Mouse (Mus musculus) lung, adult 2 months (tissue): ENCODE data around the gene Selenon.

Source experiments
- CTCF ChIP-seq: fragments of 200-500 bp; IDR thresholded peaks from 2 replicates; pipeline ENCODE4 v1.5.1; 2011; ENCODE audit warnings: mild to moderate bottlenecking, low read length, control low read depth; ENCODE audit not compliant: insufficient read depth
- POLR2A ChIP-seq: fragments of 200-500 bp; IDR thresholded peaks from 2 replicates; pipeline ENCODE4 v1.6.1; 2011; ENCODE audit warnings: low read depth, mild to moderate bottlenecking, control low read depth, low read length, borderline replicate concordance; ENCODE audit errors: extremely low read depth

DNA sequence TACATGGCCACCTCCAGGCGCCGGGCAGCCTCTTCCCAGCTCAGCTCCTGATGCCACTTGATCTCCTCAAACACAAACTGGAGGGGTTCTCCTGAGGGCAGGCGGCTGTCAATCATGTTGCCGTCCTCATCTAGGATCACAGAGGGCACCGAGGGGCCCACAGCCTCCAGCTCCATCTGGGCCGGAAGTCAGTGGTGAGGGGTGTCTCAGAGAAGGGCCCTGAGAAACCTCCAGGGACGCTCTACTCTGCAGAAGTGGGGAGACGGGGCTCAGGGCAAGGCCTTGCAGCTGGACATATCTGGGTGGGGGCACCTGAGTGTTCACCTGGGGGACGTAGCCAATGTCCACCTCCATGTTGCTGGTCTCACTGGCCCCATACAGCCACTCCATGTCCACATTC, 9.2 kb downstream of the Selenon start:
- no peak for TF ChIP-seq CTCF
- TF ChIP-seq POLR2A, result no peak
